Mouse (Mus musculus): ENCODE data around the gene Gpr85. TPM values are rescaled to one million over a fixed set of nuclear protein-coding genes. Genes with fewer than 3 reads are reported as not detected.

The Gpr85 gene
- polyA plus RNA-seq (2017; shearing (Covaris generic)) = not detected

DNA sequence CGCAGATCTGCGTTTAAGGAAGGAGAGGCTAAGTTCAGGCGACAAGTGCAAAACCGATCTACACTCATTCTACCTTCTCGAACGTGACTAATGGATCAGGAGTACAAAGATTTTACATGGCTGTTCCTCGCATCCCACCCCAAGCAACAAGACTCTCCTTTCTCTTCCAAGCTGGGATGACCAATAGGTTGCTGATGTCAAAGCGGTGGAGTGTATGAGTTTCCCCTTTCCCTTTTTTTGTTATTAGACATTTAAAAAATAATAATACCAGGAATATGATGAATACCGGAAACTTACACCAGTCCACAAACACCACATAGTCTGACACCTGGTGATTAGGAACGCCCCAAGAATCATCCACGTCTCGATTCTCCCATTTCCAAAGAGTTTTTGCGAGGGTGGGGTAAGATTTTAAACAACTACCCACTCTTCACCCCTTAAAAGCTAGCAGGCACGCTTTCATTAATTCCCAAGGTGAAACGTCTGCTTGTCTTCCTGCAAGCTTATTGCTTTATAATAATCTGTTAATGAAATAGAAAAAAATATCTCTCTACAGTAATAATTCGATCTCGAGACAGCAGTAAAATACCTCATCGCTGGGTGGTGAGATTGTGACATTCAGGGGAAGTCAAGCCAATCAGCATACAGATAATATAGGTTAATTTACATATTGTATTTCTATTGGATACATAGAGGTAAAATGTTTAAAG lies at the start of gene Gpr85:
Gpr85 (minus strand) TSS at position 598 of the 710 bp plus-strand sequence.

GRCm38 (mm10) chr6:13870919-13871624 lies 31.3 kb upstream of the Gpr85 start, which contains the start of gene 2610001J05Rik:
Gene 2610001J05Rik, minus strand, starts transcription at chr6:13871518.

Other genes starting within 250 kb of the Gpr85 start
- 62.3 TPM for gene Tmem168, start 231.8 kb downstream of the Gpr85 start, polyA plus RNA-seq (2017; shearing (Covaris generic))
- 4.6 TPM for gene Bmt2, start 162.0 kb downstream of the Gpr85 start, polyA plus RNA-seq (2017; shearing (Covaris generic))
- 103 TPM for gene 2610001J05Rik, start 31.6 kb upstream of the Gpr85 start, polyA plus RNA-seq (2017; shearing (Covaris generic))

Measured in CD4-positive, CD25-positive, alpha-beta regulatory T cell, adult 9 weeks (primary cell).